Comparison of ENCODE assay signal across 13 mouse cellular contexts in genomic region chr16:44551491-44551890, GRCm38 (mm10). TPM values are rescaled to one million over a fixed set of nuclear protein-coding genes. Genes with fewer than 3 reads are reported as not detected.
DNase-seq lines count a peak whose midpoint lies in the region; ATAC-seq lines count a peak whose summit lies in the region.
"Had no signal": no experiment of that assay in that cellular context is flagged by ENCODE, and none has a peak within 500 bp of the region (broad histone marks: within the 10 kb centered on the region; RNA-seq: fewer than 3 reads in every experiment).

No protein-coding gene starts in this region.

- intact Hi-C loops in heart, postnatal 36 days (cut with DNase I), result no loop called here
- intact Hi-C loops in gastrocnemius, postnatal 14 days (cut with DNase I; ENCODE audit: low total_unique reads), result no loop called here

- H3K27me3 ChIP-seq in heart, embryonic 10.5 days (ENCODE audit: insufficient read depth, poor library complexity, severe bottlenecking), result peaks cover 3% of the 10 kb centered on the region; the same call in 1 of the 2 replicates
- H3K27me3 ChIP-seq in embryonic facial prominence, embryonic 10.5 days (replicated peaks; ENCODE audit: low read depth, poor library complexity, severe bottlenecking), result 0 out of 2 replicates have a peak, but pooled peaks cover 5% of the 10 kb centered on the region
- no peaks in the 10 kb centered on the region for H3K27me3 ChIP-seq in hindbrain, embryonic 12.5 days
- no peaks in the 10 kb centered on the region for H3K27me3 ChIP-seq in midbrain, embryonic 13.5 days
- H3K27me3 ChIP-seq: heart, embryonic 13.5 days; intestine, embryonic 15.5 days; Patski had no signal

- H3K4me1 ChIP-seq in heart, embryonic 10.5 days, result peaks cover 36% of the 10 kb centered on the region
- H3K4me1 ChIP-seq in embryonic facial prominence, embryonic 10.5 days, result peaks cover 77% of the 10 kb centered on the region
- peaks cover 80% of the 10 kb centered on the region for H3K4me1 ChIP-seq in hindbrain, embryonic 12.5 days
- H3K4me1 ChIP-seq in midbrain, embryonic 13.5 days (replicated peaks), result peaks cover 86% of the 10 kb centered on the region

- 0 out of 2 replicates have a peak, but pooled peaks cover 3% of the 10 kb centered on the region for H3K36me3 ChIP-seq in heart, embryonic 10.5 days
- peaks cover 27% of the 10 kb centered on the region for H3K36me3 ChIP-seq in embryonic facial prominence, embryonic 10.5 days (replicated peaks)
- H3K36me3 ChIP-seq in hindbrain, embryonic 12.5 days, result no peaks in the 10 kb centered on the region
- 0 out of 2 replicates have a peak, but pooled peaks cover 3% of the 10 kb centered on the region for H3K36me3 ChIP-seq in midbrain, embryonic 13.5 days
- H3K36me3 ChIP-seq: intestine, embryonic 15.5 days had no signal

- no peak overlapping the region for H3K4me3 ChIP-seq in heart, embryonic 10.5 days
- H3K4me3 ChIP-seq in embryonic facial prominence, embryonic 10.5 days, result no peak overlapping the region
- H3K4me3 ChIP-seq in hindbrain, embryonic 12.5 days, result no peak overlapping the region
- H3K4me3 ChIP-seq in midbrain, embryonic 13.5 days (replicated peaks), result peak overlapping the region; percentile 4; the same call in 1 of the 2 replicates
- H3K4me3 ChIP-seq: heart, embryonic 13.5 days; intestine, embryonic 15.5 days had no signal

- peak overlapping the region; percentile 71 for H3K4me2 ChIP-seq in hindbrain, embryonic 12.5 days (replicated peaks)
- H3K4me2 ChIP-seq in midbrain, embryonic 13.5 days (replicated peaks), result peak overlapping the region; percentile 54
- H3K4me2 ChIP-seq: heart, embryonic 13.5 days; intestine, embryonic 15.5 days had no signal

- WGBS in heart, embryonic 10.5 days, result 55% methylated on average over 5 of the region's 5 CpGs
- WGBS in embryonic facial prominence, embryonic 10.5 days, result 51% methylated on average over 5 of the region's 5 CpGs
- WGBS in hindbrain, embryonic 12.5 days, result 38% methylated on average over 5 of the region's 5 CpGs
- 38% methylated on average over 5 of the region's 5 CpGs for WGBS in midbrain, embryonic 13.5 days

- peak; percentile 73 for DNase-seq in heart, embryonic 10.5 days (ENCODE audit: low spot score)
- DNase-seq in heart, postnatal 36 days, result no peak
- no peak for DNase-seq in embryonic facial prominence, embryonic 10.5 days (ENCODE audit: low spot score)
- no peak for DNase-seq in gastrocnemius, postnatal 14 days
- DNase-seq in kidney, postnatal 14 days, result no peak
- no peak for DNase-seq in layer of hippocampus, postnatal 14 days (ENCODE audit: low spot score in 2 of 2)
- DNase-seq: adrenal gland, postnatal 25 days had no signal

- H3K9ac ChIP-seq in hindbrain, embryonic 12.5 days, result peak overlapping the region; percentile 33; the same call in 1 of the 2 replicates
- peak overlapping the region; percentile 15; the same call in 1 of the 2 replicates for H3K9ac ChIP-seq in midbrain, embryonic 13.5 days (replicated peaks)
- H3K9ac ChIP-seq: intestine, embryonic 15.5 days; liver, embryonic 14.5 days had no signal

- no peaks in the 10 kb centered on the region for H3K9me3 ChIP-seq in heart, embryonic 10.5 days
- H3K9me3 ChIP-seq in embryonic facial prominence, embryonic 10.5 days, result no peaks in the 10 kb centered on the region
- H3K9me3 ChIP-seq in hindbrain, embryonic 12.5 days (replicated peaks), result no peaks in the 10 kb centered on the region
- no peaks in the 10 kb centered on the region for H3K9me3 ChIP-seq in midbrain, embryonic 13.5 days
- H3K9me3 ChIP-seq: heart, embryonic 13.5 days; intestine, embryonic 15.5 days had no signal

- peak; percentile 8; the same call in 1 of the 2 replicates for ATAC-seq in hindbrain, embryonic 12.5 days (ENCODE audit: low FRiP score)
- 0 out of 2 replicates have a peak, but pooled peaks have one; percentile 7 for ATAC-seq in midbrain, embryonic 13.5 days
- ATAC-seq: intestine, embryonic 15.5 days; Patski had no signal

- no peak overlapping the region for H3K27ac ChIP-seq in heart, embryonic 10.5 days
- H3K27ac ChIP-seq in embryonic facial prominence, embryonic 10.5 days (replicated peaks), result peak overlapping the region; percentile 41; the same call in 1 of the 2 replicates
- peak overlapping the region; percentile 76 for H3K27ac ChIP-seq in hindbrain, embryonic 12.5 days
- peak overlapping the region; percentile 68 for H3K27ac ChIP-seq in midbrain, embryonic 13.5 days
- H3K27ac ChIP-seq: heart, embryonic 13.5 days; intestine, embryonic 15.5 days; liver, embryonic 14.5 days had no signal

RNA-seq across cellular contexts. Expression of gene Boc, which starts 7.2 kb away (rescaled TPM):
- polyA plus RNA-seq in heart, embryonic 10.5 days (2016; fragmentation: Nextera tagmentation; extraction: Ambion mirVana), result 5.4 and 8.7 TPM in 2 replicates
- total RNA-seq in heart, postnatal 36 days (2021), result 1 to 10 TPM; 4.8 to 5.9 TPM
- polyA plus RNA-seq in embryonic facial prominence, embryonic 10.5 days (2016; fragmentation: Nextera tagmentation; extraction: Ambion mirVana), result 14.2 and 14.3 TPM in 2 replicates
- polyA plus RNA-seq in hindbrain, embryonic 12.5 days (2016; fragmentation: Nextera tagmentation; extraction: Ambion mirVana), result 35.5 and 37.5 TPM in 2 replicates
- 22.5 and 27.3 TPM in 2 replicates for polyA plus RNA-seq in midbrain, embryonic 13.5 days (2015; fragmentation: Nextera tagmentation; extraction: Ambion mirVana)
- total RNA-seq in gastrocnemius, postnatal 14 days (2021), result 10 to 100 TPM in 1 of 2 experiments, 1 to 10 TPM in 1; 9.4 to 10.7 TPM
- 10 to 100 TPM in 1 of 2 experiments, 1 to 10 TPM in 1; 9.9 to 10.7 TPM for total RNA-seq in layer of hippocampus, postnatal 14 days (2021)
